Mouse (Mus musculus) lung, adult 2 months (tissue): ENCODE data around the gene Gm9045.
"Not testable (repeated sequence)": the region's sequence is repeated elsewhere in the genome, so short reads cannot be mapped to it uniquely, and the experiment has no call there.

Source experiments
- CTCF ChIP-seq: fragments of 200-500 bp; IDR thresholded peaks from 2 replicates; pipeline ENCODE4 v1.5.1; 2011; ENCODE audit warnings: mild to moderate bottlenecking, low read length, control low read depth; ENCODE audit not compliant: insufficient read depth
- POLR2A ChIP-seq: fragments of 200-500 bp; IDR thresholded peaks from 2 replicates; pipeline ENCODE4 v1.6.1; 2011; ENCODE audit warnings: low read depth, mild to moderate bottlenecking, control low read depth, low read length, borderline replicate concordance; ENCODE audit errors: extremely low read depth

GRCm38 (mm10) chr10:118332308-118332707 lies 5.3 kb downstream of the Gm9045 start, which contains the start of gene Gm9044:
- not testable (repeated sequence) for TF ChIP-seq POLR2A, CTCF
